Mouse (Mus musculus): ENCODE data around the gene Tha1.
A peak's percentile ranks its signal among the peaks of the same experiment; 100 is the strongest.

Tha1 gene

DNA sequence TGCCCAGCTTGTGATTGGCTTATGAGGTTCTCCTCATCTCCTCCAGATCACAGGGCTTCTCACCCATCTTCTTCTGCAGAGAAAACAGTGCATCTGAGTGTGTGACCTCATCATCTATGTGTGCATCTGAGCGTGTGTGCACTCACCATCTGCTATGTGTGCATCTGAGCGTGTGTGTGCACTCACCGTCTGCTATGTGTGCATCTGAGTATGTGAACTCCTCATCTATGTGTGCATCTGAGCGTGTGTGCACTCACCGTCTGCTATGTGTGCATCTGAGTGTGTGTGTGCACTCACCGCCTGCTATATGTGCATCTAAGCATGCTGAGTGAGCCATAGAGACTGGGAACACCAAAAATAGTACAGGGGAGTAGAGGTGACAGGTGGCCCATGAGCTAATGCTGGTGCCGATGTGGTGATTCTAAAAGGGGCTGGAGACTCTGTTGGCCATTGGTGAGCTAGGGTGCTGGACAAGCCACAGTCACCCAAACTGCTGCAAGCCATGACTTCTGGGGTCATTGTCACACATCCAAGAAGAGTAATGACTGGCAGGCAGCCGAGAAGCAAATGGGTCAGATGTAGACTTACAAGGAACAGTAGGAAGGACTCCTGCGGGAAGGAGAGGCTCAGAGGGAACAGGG is 7.2 kb upstream of the Tha1 start:
- no peak for DNase-seq

DNA sequence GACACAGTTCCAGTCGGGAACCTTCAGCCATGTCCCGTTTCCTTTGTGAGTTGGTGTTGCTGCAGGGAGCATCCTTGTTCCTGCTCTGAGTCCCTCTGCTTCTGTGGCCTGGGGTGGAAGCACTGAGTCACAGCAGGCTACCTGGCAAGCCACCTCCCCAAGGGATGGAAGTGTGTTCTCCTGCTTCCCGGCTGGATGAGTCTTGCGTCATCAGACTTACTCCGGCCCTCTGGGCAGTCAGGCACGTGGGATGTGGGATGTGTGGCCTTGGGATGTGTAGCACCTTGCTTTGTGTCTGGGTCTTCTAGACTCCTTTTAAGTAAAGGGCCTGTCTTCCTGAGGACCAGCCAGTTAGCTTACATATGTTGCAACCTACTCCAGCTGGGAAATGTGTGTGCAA is 6.4 kb upstream of the Tha1 start:
- DNase-seq = no peak

DNA sequence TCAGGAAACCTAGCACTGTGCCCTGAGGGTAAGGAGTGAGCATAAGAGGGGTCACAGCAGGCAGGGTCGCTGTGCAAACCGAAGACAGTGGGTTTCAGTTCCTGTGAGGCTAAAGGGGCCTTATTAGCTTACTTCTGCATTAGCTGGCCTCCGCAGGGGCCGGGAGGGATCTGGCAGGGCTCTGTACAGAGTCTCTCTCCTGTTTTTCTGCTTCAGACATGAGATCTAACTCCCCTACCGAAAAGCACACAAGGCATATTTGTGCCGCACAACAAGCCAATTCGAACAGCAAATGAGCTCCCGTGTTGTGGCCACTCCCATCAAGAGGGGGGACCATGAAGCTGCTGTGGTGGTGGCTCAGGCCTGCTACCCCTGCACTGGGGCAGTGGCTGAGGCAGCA is 5.6 kb upstream of the Tha1 start:
- peak; percentile 51 to 53 for DNase-seq

DNA sequence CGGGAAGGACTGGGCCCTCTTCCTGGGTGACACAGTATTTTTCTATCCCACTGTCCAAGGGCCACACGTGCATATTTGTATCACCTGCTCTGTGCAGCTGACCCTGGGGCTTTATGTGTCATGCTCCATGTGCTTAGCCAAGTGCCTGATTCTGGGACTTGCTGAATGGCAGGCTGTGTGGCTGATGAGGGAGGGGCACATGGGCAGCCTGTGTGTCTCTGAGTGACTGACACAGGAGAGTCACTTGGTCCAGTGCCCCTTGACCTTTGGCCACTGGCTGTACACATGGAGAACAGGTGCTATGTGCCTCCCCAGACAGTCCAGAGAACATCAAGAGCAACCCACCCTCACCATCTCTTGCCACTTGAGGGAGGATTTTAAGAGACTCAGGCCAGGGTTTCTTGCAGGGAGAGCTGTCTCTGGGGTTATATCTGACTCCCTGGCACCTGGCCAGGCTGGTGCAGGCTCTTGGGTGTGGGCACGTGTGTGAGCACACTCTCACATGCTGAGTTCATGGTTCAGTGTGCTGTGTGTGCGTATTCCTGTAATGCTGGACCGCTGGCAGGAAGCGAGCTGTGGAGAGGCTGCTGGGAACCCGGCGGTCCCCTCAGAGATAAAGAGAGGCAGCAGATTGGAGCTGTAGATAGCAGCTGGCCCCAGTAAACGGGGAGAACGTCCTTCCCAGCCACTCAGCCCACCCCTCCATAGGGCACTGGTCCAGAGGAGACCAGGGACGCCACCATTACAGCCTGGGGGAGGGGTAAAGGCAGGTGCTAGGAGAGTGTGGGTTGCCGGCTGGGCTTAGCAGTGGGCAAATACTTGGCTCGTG is 4.8 kb upstream of the Tha1 start:
- peak; percentile 68 to 69 for DNase-seq

DNA sequence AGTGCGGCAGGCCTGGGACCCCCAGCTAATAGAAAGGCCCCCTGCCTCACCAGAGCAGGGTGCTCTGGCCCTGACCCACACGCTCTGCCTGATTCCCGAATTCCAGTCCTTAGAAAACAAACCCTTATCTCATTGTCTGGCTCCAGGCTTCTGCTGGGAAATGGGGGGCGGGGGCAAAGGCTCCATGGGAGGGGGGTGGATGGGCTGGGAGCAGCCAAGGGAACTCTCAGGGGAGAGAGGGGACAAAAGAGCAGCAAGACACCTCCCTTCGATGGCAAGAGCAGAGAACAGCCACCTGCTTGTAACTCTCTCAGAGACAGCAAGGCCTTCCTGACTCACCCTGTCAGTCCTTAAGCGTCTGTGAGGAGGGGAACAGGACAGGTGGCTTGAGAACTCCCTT is 2.4 kb upstream of the Tha1 start:
- no peak for DNase-seq

DNA sequence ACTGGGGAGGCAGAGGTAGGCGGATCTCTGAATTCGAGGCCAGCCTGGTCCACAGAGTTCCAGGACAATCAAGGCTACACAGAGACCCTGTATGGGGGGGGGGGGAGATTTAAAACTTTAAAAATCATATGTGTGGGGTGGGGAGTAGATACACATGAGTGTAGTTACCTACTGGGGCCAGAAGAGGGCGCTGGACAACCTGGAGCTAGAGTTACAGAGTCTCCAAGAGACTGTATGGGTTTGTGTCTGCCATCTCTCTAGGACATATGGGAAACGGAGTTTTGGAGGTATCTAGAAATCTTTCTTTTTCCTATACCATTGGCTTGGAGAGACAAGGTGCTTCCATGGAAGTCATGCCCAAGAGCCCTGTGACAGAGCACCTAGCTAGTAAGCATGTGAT is 1.1 kb upstream of the Tha1 start:
- DNase-seq = peak; percentile 40 to 41

DNA sequence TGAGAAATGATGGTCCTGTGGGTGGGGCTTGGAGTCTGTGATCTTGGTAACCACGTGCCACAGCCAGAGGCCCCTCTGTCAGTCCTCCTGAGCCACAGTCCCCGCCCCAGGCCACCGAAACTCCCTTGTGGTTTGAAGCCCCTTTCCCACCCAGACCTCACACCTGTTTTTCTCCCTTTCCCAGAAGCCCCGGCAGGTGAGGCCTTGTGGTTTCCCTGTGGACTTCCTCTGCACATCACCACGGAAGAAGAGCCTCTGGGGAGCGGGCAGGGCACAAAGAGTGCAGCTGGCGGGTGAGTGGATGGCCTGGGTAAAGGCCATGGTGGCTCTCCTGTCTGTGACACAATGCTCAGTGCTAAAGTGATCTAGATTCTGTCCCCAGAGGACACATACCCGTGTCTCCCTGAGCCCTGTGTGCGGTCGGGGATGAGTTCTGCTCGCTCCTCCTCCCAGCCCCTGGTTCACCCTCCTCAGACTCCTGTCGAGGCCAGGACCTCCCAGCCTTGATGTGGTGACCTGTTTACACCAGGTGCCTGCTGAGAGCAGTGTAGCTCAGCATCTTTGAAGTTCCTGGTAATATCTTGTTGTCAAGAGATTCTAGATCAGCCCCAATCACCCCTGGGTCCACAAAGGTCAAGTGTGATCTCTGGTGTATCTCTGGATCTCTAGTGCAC is 1.2 kb downstream of the Tha1 start:
- peak; percentile 66 to 69 for DNase-seq

DNA sequence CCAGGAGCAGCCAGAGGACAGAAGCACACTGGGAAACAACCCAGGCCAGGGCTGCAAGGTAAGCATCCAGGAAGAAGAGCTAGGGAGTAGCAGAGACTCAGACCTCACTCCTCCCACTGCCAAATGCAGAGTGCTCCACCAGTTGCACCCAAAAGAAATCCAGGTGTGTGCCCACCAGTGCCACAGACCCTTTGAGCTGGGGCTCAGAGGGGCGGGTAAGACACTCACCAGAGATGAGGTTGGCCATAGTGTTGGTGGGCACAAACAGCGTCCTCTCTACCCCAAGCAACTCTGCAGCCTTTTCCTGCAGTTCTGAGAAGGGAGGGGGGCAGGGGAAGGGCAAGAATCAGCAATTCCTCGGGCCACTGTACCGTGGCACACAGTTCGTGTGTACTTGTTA is 1.9 kb downstream of the Tha1 start:
- DNase-seq = no peak

DNA sequence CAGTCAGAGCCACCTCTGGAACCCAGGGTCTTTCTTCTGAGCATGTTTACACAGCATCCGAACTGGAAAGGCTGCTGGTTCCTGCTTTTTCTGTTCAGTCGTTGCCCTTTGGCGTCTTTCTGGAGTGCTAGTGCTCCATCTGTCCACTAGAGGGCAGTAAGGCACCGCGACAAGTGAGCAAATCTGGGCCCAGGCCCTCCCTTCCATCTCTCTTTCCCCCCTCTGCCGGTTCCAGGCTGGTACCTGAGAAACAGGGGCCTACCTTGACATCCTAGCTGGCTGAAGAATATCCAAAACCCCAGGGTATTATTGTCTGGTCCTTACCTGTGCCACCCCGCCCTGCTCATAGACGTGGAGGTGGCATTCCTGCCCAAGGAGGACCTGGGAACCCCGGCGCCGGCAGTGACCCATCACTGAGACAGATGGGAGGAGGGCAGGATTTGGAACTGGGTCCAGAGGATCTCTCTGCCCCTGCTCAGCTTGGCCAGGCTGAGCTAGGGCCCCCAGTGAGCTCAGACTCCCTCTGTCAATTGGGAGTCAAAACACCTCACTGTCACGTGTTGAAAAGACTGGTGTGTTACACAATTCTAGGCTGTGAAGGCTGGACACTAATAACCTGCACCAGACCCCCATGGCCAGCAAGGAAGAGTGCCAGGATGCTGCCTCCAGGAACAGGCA is 2.5 kb downstream of the Tha1 start:
- DNase-seq = peak; percentile 85 to 86

DNA sequence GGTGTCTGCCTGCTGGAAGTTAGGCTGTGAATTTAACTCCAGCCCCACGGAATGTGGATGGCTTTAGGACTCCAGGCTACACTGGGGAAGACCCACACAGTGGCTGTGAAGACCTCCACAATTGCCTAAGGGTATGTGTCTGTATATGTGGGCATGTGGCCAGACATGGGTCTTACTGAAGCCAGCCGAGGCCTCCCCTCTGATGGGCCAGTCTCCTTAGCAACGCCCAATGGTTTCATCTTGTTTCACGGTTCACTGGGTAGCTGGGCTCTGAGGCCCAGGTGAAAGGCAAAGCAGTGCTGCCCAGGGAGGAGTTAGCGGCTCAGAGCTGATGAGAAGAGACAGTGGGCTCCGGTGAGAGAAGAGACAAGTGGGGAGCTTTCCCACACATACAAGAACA is 7.3 kb downstream of the Tha1 start:
- DNase-seq = no peak

DNA sequence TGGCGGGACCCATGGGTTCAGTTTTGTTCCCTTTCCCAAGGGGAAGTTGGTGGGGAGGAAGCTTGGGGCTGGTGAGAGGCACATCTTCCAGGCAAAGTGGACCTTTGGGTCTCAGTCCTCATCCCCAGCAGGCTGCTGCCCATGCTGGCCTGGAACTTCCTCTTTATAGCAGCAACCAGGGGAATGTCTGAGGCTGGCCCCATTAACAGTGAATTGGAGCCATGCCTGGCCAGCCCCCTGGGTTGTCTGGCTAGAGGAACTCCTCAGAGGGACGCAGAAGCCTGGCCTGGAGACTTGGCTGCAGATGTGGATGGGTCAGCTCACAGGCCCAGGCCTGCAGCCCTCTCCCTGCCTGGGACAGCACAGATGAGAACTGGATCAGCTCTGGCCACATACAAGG is 8.5 kb downstream of the Tha1 start:
- DNase-seq = no peak

DNA sequence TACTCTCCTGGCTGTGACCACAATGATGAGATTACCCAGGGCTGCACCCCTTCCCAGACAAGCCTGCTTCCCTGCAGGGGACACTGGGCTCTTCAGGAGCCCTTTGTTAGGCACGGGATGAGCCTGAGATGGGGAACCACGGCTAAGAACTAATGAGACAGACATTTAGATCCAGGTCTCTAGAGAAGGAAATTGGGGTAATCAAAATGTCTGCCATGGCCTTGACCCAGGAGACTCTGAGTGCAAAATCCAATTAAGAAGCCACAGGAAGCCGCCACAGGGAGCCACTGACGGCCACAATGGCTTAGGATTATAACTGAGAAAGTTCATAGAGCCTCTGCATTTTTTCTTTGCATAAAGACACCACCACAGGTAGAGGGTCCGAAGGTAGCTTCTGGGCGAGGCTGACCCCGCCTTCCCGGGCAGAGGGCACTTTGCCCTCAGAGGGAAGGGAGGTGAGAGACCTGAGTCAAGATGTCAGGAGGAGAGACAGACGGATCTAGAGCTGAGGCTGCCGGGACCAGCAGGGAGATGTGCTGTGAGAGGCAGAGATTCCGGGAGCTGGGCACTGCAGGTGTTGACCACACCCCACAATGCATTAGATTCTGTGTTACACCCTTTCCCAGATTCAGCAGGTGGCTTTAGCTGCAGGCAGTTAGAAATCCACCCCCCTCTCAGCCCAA is 10.0 kb downstream of the Tha1 start:
- DNase-seq = no peak

DNA sequence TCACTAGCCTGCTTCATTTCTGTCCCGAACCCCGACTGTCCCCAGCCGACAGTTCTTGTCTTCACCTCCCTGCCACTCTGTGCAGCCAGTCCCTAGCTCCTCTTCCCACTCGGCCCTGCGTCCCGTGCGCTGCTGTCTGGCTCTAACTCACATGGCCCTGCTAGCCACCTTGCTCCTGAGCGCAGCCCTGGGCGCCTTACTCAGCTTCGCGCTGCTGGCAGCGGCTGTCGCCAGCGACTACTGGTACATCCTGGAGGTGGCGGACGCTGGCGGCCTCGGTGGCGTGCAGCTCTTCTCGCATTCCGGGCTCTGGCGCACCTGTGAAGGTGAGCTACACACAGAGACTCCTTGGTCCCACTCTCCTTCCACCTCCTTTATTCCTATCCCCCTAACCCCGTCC is 12.7 kb downstream of the Tha1 start, which contains the start of gene Tmem235:
Gene Tmem235 (plus strand): TSS at position 152 of the 400 bp plus-strand sequence.
- peak in 1 of 2 experiments; percentile 12 for DNase-seq

DNA sequence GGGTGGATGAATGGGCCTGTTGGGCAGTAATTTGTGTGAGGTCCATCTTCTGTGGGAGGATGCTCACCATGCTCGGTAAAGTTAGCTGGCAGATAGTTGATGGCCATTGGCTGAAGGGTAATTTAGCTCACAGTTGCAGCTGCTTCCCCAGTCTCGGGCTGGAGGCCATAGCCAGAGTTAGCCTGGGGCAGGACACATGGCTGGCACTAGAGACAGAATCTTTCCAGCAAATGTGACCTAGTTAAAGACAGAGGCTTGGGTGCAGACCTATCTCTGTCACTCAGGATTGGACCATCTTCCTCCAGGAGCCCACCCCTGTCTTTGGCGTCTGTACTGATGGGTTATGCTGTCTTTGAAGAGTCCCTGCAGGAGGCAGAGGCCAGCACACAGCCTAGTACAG is 14.9 kb downstream of the Tha1 start:
- no peak for DNase-seq

DNA sequence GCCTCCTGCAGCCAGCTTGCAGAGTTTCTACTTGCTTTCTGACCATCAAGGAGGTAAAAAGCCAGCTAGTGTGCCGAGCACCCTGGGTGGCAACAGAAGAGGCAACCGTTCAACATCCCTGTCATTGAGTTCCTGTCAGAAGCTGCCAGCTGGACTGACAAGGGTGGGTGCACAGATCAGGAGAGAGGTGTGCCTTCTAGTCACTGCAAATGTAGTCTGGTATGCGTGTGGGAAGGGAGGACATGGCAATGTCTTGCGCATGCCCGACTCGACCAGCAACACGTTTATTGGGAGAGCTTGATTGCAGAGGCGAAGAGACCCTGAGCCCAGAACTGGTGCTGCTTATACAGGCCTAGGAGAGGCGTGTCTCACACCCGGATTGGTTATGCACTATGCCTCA is 15.8 kb downstream of the Tha1 start:
- no peak for DNase-seq

DNA sequence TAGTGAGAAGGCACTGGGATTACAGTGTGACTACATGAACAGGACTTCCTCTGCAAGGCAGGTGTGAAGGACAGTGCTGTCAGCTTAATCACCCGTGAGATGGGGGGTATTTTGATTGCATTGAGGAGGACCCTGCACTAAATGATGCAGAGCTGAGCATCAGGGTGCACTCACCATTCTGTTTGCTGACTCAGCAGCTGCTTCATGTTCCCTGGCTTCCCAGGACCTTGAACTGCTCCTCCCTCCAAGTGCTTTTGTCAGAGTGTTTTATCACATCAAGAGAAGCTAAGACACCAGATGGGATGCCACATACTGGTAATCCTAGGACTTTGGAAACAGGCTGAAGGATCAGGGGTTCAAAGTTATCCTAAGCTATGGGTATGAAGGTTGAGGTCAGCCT is 17.3 kb downstream of the Tha1 start:
- DNase-seq = no peak

DNA sequence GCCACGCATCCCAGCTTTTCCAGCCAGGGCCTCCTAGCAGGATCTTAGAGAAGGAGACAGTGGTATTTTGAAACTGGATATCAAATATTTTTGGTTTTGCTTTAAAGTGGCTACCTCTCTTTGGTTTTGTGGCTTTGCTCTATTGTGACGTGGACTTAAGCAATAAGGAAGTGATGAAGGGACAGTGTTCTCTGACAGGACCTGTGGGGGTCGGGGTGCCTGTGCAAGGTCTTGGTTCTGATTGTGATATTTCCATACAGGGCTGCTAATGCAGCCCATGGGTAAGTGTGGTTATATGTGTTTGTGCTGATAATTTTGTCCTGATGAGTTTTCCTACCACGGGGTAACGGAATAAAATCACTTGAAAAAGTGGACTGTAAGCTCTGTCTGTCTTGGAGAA is 17.9 kb downstream of the Tha1 start:
- DNase-seq = no peak

DNA sequence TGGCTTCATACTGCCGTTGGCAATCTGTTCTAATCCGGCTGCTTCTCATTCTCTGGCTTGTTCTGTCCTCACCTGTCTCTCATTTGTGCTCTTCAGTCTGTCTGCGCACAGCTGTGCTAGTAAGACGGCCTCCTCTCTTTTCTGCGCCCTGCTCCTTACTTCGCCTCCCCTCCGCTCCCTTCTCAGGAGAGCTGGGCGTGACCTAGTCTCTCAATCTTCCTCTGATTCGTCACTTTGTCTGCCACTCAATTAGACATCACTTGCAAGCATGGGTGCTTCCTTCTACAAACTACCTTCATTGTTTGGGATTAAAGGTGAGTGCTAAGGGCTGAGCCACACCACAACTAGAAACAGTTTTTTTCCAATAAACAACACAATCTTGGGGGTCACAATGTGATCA is 19.0 kb downstream of the Tha1 start:
- no peak for DNase-seq

DNA sequence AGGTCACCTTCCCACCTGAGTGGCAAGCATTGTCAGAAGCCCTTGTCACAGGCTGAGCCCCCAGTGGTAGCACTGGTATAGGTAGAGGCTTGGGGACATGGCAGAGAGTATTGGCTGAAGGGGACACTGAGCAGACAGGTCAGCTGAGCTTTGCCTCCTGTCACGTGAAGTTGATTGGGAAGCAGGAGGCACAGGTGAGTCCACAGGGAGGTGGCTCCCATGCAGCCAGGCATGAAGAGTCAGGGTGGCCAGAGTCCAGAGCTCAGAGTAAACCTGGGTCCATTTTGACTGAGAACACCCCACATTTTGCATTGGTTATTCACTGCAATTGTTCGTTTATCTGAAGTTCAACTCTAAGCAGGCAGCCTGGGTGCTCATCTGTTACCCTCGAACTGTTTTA is 20.4 kb downstream of the Tha1 start:
- no peak for DNase-seq

DNA sequence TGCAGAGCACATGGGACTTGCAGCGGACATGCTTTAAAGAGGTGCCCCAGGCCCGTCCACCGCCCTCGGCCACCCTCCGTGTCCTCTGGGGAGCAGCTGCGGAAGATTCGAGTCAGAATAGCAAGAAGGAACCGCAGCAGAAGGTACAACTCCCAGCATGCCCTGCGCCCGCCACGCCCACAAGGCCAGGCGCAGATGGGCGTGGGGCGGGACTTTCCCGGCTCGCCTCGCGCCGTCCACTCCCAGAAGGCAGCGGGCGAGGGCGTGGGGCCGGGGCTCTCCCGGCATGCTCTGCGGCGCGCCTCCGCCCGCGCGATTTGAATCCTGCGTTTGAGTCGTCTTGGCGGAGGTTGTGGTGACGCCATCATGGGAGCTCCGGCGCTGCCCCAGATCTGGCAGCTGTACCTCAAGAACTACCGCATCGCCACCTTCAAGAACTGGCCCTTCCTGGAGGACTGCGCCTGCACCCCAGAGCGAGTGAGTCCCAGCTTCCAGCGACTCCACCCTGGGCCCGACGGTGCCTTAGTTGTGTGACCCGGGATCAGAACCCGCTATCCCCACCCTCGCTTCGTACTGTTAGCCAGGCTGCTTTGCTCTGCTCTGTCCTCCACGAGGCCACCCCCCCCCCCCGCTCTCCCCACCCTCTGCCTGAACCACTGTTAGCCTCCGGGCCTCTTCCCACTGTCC is 24.2 kb downstream of the Tha1 start, which contains the start of gene Birc5:
Gene Birc5 (plus strand): TSS at position 267 of the 687 bp plus-strand sequence.
- peak; percentile 99 for DNase-seq

DNA sequence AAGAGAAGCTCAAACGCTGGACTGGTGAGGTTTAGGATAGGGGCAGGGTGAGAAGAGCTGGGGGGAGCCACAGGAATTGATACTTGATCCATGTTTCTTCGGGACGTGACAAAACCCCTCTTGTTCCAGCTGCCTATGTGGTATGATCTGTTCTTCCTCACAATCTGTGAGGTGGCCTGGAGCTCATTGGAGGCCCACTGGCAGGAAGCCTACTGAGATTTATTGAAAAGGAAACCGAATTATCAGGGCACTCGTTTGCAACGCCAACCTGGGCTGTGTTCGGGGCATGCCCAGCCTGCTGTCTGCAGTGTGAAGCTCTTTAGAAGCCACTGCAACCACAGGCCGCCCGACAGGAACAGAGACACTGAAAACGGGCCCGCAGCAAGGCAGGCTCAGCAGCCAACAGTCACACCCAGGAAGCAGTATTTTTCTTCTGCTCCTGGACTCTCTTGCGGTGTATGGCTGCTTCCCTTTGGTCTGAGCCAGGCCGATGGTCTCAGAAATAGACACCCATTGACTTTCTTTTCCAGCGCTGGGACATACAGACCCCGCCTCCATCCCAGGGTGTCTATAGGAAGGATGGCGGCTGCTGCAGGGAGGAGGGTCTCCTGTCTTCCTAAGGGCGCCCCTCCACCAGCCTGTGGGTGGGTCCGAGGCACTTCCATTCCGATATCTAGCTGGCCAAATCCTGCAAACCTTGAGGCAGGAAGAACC is 24.9 kb downstream of the Tha1 start:
- DNase-seq = peak in 1 of 2 experiments; percentile 52
